ENCODE assay signal across 10 mouse cellular contexts in genomic region chr14:73507702-73508376, GRCm38 (mm10). TPM values are rescaled to one million over a fixed set of nuclear protein-coding genes. Genes with fewer than 3 reads are reported as not detected.
DNase-seq lines count a peak whose midpoint lies in the region; ATAC-seq and TF ChIP-seq lines count a peak whose summit lies in the region.
"Had no signal": no experiment of that assay in that cellular context is flagged by ENCODE, and none has a peak within 500 bp of the region (broad histone marks: within the 10 kb centered on the region; RNA-seq: fewer than 3 reads in every experiment).

No protein-coding gene starts in this region.

- no peak overlapping the region for H3K4me2 ChIP-seq in forebrain, embryonic 11.5 days (ENCODE audit: low read depth, low read length, severe bottlenecking)
- H3K4me2 ChIP-seq: hindbrain, embryonic 14.5 days had no signal

- peak overlapping the region; percentile 12; the same call in 1 of the 2 replicates for H3K27ac ChIP-seq in testis, adult 2 months (ENCODE audit: control insufficient read depth, insufficient read depth, low read depth, low read length)
- peak overlapping the region; percentile 43; the same call in 1 of the 2 replicates for H3K27ac ChIP-seq in bone marrow macrophage, adult 2 months (ENCODE audit: insufficient read depth, low read depth, low read length)
- H3K27ac ChIP-seq in liver, adult 2 months (replicated peaks; ENCODE audit: insufficient read depth, low read depth, low read length), result peak overlapping the region; percentile 78
- H3K27ac ChIP-seq in forebrain, embryonic 11.5 days (ENCODE audit: low read depth, low read length), result no peak overlapping the region
- H3K27ac ChIP-seq: hindbrain, embryonic 14.5 days had no signal

- peaks cover 14% of the 10 kb centered on the region for H3K79me2 ChIP-seq in liver, adult 2 months (ENCODE audit: control insufficient read depth, insufficient read depth, low read length)

- no peaks in the 10 kb centered on the region; the same call in 1 of the 2 replicates for H3K36me3 ChIP-seq in testis, adult 2 months (ENCODE audit: control insufficient read depth, insufficient read depth, low read length)
- no peaks in the 10 kb centered on the region for H3K36me3 ChIP-seq in liver, adult 2 months (ENCODE audit: control insufficient read depth, insufficient read depth, low read length)
- no peaks in the 10 kb centered on the region for H3K36me3 ChIP-seq in forebrain, embryonic 11.5 days (ENCODE audit: control insufficient read depth, insufficient read depth, low read length)

- WGBS in liver, adult 2 months, result 62% methylated on average over 11 of the region's 11 CpGs
- 79% methylated on average over 11 of the region's 11 CpGs for WGBS in forebrain, embryonic 11.5 days

- H3K9ac ChIP-seq in liver, adult 2 months (ENCODE audit: low read depth, low read length), result no peak overlapping the region
- no peak overlapping the region for H3K9ac ChIP-seq in forebrain, embryonic 11.5 days (ENCODE audit: low read length)
- H3K9ac ChIP-seq: hindbrain, embryonic 14.5 days had no signal

- TF ChIP-seq POLR2A in testis, adult 2 months (IDR thresholded peaks at IDR 0.05; ENCODE audit: control insufficient read depth, low read depth, low read length), result no peak
- TF ChIP-seq POLR2A in bone marrow macrophage, adult 2 months (IDR thresholded peaks at IDR 0.05; ENCODE audit: borderline replicate concordance, low read depth, low read length), result no peak
- TF ChIP-seq POLR2A in liver, adult 2 months (IDR thresholded peaks at IDR 0.05; ENCODE audit: extremely low read depth, insufficient read depth, low read length), result no peak

- H3K4me1 ChIP-seq in testis, adult 2 months (ENCODE audit: control insufficient read depth, insufficient read depth, low read length), result peaks cover 15% of the 10 kb centered on the region
- H3K4me1 ChIP-seq in bone marrow macrophage, adult 2 months (ENCODE audit: control insufficient read depth, insufficient read depth, low read length), result peaks cover 4% of the 10 kb centered on the region; the same call in 1 of the 2 replicates
- H3K4me1 ChIP-seq in liver, adult 2 months (ENCODE audit: control insufficient read depth, insufficient read depth, low read length), result peaks cover 9% of the 10 kb centered on the region
- H3K4me1 ChIP-seq in forebrain, embryonic 11.5 days (replicated peaks; ENCODE audit: control insufficient read depth, insufficient read depth, low read length), result peaks cover 8% of the 10 kb centered on the region; the same call in 1 of the 2 replicates

- TF ChIP-seq CTCF in testis, adult 2 months (IDR thresholded peaks at IDR 0.05; ENCODE audit: control insufficient read depth, insufficient read depth, insufficient replicate concordance, low read depth, low read length), result no peak
- no peak for TF ChIP-seq CTCF in bone marrow macrophage, adult 2 months (IDR thresholded peaks at IDR 0.05; ENCODE audit: low read depth, low read length)
- no peak for TF ChIP-seq CTCF in liver, adult 2 months (IDR thresholded peaks at IDR 0.05; ENCODE audit: low read depth, low read length)

- DNase-seq in testis, postnatal 14 days (ENCODE audit: low spot score), result no peak
- no peak for DNase-seq in liver, adult 2 months (ENCODE audit: extremely low read depth, low read depth, low spot score)
- no peak for DNase-seq in right cerebral cortex, postnatal 4 days
- no peak for DNase-seq in layer of hippocampus, adult 18-20 months (ENCODE audit: low spot score in 2 of 2)
- no peak for DNase-seq in forebrain, embryonic 11.5 days (ENCODE audit: low spot score)
- DNase-seq: cerebellum, adult 2 months had no signal

- no peaks in the 10 kb centered on the region for H3K9me3 ChIP-seq in forebrain, embryonic 11.5 days (ENCODE audit: control insufficient read depth, low read length)

- peak; percentile 49 for ATAC-seq in megakaryocyte-erythroid progenitor cell, adult 5-6 weeks (replicated peaks; ENCODE audit: low FRiP score, low TSS enrichment, poor library complexity, severe bottlenecking)
- no peak for ATAC-seq in forebrain, embryonic 11.5 days (replicated peaks; ENCODE audit: low FRiP score)

- H3K27me3 ChIP-seq in testis, adult 2 months (ENCODE audit: control insufficient read depth, insufficient read depth, low read length), result no peaks in the 10 kb centered on the region
- no peaks in the 10 kb centered on the region for H3K27me3 ChIP-seq in liver, adult 2 months (ENCODE audit: control insufficient read depth, insufficient read depth, low read length)
- no peaks in the 10 kb centered on the region for H3K27me3 ChIP-seq in forebrain, embryonic 11.5 days (ENCODE audit: control insufficient read depth, insufficient read depth, low read length)

- H3K4me3 ChIP-seq in testis, adult 2 months (ENCODE audit: control insufficient read depth, low read depth, low read length), result peak overlapping the region; percentile 43
- H3K4me3 ChIP-seq in bone marrow macrophage, adult 2 months (ENCODE audit: insufficient read depth, low read length), result peak overlapping the region; percentile 21; the same call in 1 of the 2 replicates
- H3K4me3 ChIP-seq in liver, adult 2 months (ENCODE audit: insufficient read depth, low read depth, low read length), result no peak overlapping the region
- H3K4me3 ChIP-seq in forebrain, embryonic 11.5 days (ENCODE audit: low read depth, low read length), result no peak overlapping the region

RNA-seq across cellular contexts. Expression of gene Med4, which starts 2.0 kb away (rescaled TPM):
- 19.5 and 24.5 TPM in 2 replicates for polyA plus RNA-seq in testis, adult 2 months (2012; rRNA removed)
- polyA plus RNA-seq in bone marrow macrophage, adult 2 months (2012; ENCODE audit: insufficient read depth, insufficient read length, missing spikeins), result 31.1 and 33.5 TPM in 2 replicates
- 10.1 and 11.2 TPM in 2 replicates for total RNA-seq in liver, adult 2 months (2014; rRNA removed)
- polyA plus RNA-seq in liver, adult 2 months (2012; rRNA removed), result 6.1 and 6.3 TPM in 2 replicates
- 43.6 and 53.8 TPM in 2 replicates for total RNA-seq in megakaryocyte-erythroid progenitor cell, adult 5-6 weeks (2014; fragmentation: Nextera tagmentation)
- 83.0 and 85.5 TPM in 2 replicates for total RNA-seq in megakaryocyte-erythroid progenitor cell, adult 5-6 weeks (2017)
- total RNA-seq in layer of hippocampus, adult 18-20 months (2021), result 10 to 100 TPM; 30.4 to 36.9 TPM
- polyA plus RNA-seq in forebrain, embryonic 11.5 days (2014; fragmentation: Nextera tagmentation; extraction: Ambion mirVana), result 112 and 116 TPM in 2 replicates

RNA-seq across cellular contexts. Expression of gene Sucla2, which starts 17.3 kb away (rescaled TPM):
- polyA plus RNA-seq in testis, adult 2 months (2012; rRNA removed), result 126 and 143 TPM in 2 replicates
- 45.2 and 48.5 TPM in 2 replicates for polyA plus RNA-seq in bone marrow macrophage, adult 2 months (2012; ENCODE audit: insufficient read depth, insufficient read length, missing spikeins)
- total RNA-seq in liver, adult 2 months (2014; rRNA removed), result 137 and 183 TPM in 2 replicates
- polyA plus RNA-seq in liver, adult 2 months (2012; rRNA removed), result 36.5 and 38.1 TPM in 2 replicates
- 54.4 and 65.8 TPM in 2 replicates for total RNA-seq in megakaryocyte-erythroid progenitor cell, adult 5-6 weeks (2014; fragmentation: Nextera tagmentation)
- 155 and 159 TPM in 2 replicates for total RNA-seq in megakaryocyte-erythroid progenitor cell, adult 5-6 weeks (2017)
- 100 to 1,000 TPM; 150 to 153 TPM for total RNA-seq in layer of hippocampus, adult 18-20 months (2021)
- 111 and 115 TPM in 2 replicates for polyA plus RNA-seq in forebrain, embryonic 11.5 days (2014; fragmentation: Nextera tagmentation; extraction: Ambion mirVana)

RNA-seq across cellular contexts. Expression of gene Nudt15, which starts 40.2 kb away (rescaled TPM):
- polyA plus RNA-seq in testis, adult 2 months (2012; rRNA removed), result 1.6 and 1.7 TPM in 2 replicates
- 2.7 and 3.0 TPM in 2 replicates for polyA plus RNA-seq in bone marrow macrophage, adult 2 months (2012; ENCODE audit: insufficient read depth, insufficient read length, missing spikeins)
- total RNA-seq in liver, adult 2 months (2014; rRNA removed), result 1.1 and 1.2 TPM in 2 replicates
- 0.86 and 0.92 TPM in 2 replicates for polyA plus RNA-seq in liver, adult 2 months (2012; rRNA removed)
- 4.5 and 8.7 TPM in 2 replicates for total RNA-seq in megakaryocyte-erythroid progenitor cell, adult 5-6 weeks (2014; fragmentation: Nextera tagmentation)
- total RNA-seq in megakaryocyte-erythroid progenitor cell, adult 5-6 weeks (2017), result 6.7 and 7.7 TPM in 2 replicates
- 1 to 10 TPM; 6.2 to 6.3 TPM for total RNA-seq in layer of hippocampus, adult 18-20 months (2021)
- 11.1 and 12.2 TPM in 2 replicates for polyA plus RNA-seq in forebrain, embryonic 11.5 days (2014; fragmentation: Nextera tagmentation; extraction: Ambion mirVana)

Comparison
In these comparisons a context has a peak if more than half of its experiments do, and no peak if none do; other contexts are left out.
1. H3K4me3 ChIP-seq: peak in testis, adult 2 months (single experiment) and bone marrow macrophage, adult 2 months (single experiment); none in liver, adult 2 months (single experiment) and forebrain, embryonic 11.5 days (single experiment).